In genomic region chr3:135713016-135713950, GRCm38 (mm10) we compare ENCODE assay signal across 9 mouse cellular contexts. TPM values are rescaled to one million over a fixed set of nuclear protein-coding genes. Genes with fewer than 3 reads are reported as not detected.
DNase-seq lines count a peak whose midpoint lies in the region; ATAC-seq and TF ChIP-seq lines count a peak whose summit lies in the region.
"Had no signal": no experiment of that assay in that cellular context is flagged by ENCODE, and none has a peak within 500 bp of the region (broad histone marks: within the 10 kb centered on the region; RNA-seq: fewer than 3 reads in every experiment).

No protein-coding gene starts in this region.

- H3K27me3 ChIP-seq in heart, postnatal 0 days (ENCODE audit: control insufficient read depth, insufficient read depth, low read length) = no peaks in the 10 kb centered on the region
- H3K27me3 ChIP-seq in midbrain, embryonic 14.5 days (ENCODE audit: control insufficient read depth, insufficient read depth, low read length) = no peaks in the 10 kb centered on the region
- H3K27me3 ChIP-seq in midbrain, embryonic 10.5 days (ENCODE audit: low read depth, poor library complexity, severe bottlenecking) = no peaks in the 10 kb centered on the region
- H3K27me3 ChIP-seq: forebrain, embryonic 12.5 days had no signal

- no peak for TF ChIP-seq EP300 in heart, postnatal 0 days (IDR thresholded peaks at IDR 0.05; ENCODE audit: low read depth)

- TF ChIP-seq CTCF in heart, postnatal 0 days (IDR thresholded peaks at IDR 0.05; ENCODE audit: low read depth) = peak; percentile 64

- H3K4me2 ChIP-seq in heart, postnatal 0 days (ENCODE audit: low read depth, low read length) = no peak overlapping the region
- H3K4me2 ChIP-seq in midbrain, embryonic 14.5 days (ENCODE audit: low read length) = no peak overlapping the region
- H3K4me2 ChIP-seq: forebrain, embryonic 12.5 days had no signal

- no peaks in the 10 kb centered on the region for H3K4me1 ChIP-seq in heart, postnatal 0 days (ENCODE audit: control insufficient read depth, insufficient read depth)
- H3K4me1 ChIP-seq in midbrain, embryonic 14.5 days (ENCODE audit: control insufficient read depth, insufficient read depth, low read length) = no peaks in the 10 kb centered on the region
- H3K4me1 ChIP-seq in midbrain, embryonic 10.5 days = no peaks in the 10 kb centered on the region
- H3K4me1 ChIP-seq: forebrain, embryonic 12.5 days had no signal

- no peak overlapping the region for H3K9ac ChIP-seq in heart, postnatal 0 days (replicated peaks; ENCODE audit: low read depth, low read length)
- H3K9ac ChIP-seq in midbrain, embryonic 14.5 days (replicated peaks; ENCODE audit: low read length) = no peak overlapping the region
- H3K9ac ChIP-seq: forebrain, embryonic 12.5 days had no signal

- H3K4me3 ChIP-seq in heart, postnatal 0 days (ENCODE audit: low read depth, low read length) = no peak overlapping the region
- H3K4me3 ChIP-seq in midbrain, embryonic 14.5 days (replicated peaks; ENCODE audit: low read depth, low read length) = no peak overlapping the region
- H3K4me3 ChIP-seq in midbrain, embryonic 10.5 days = no peak overlapping the region
- H3K4me3 ChIP-seq: forebrain, embryonic 12.5 days had no signal

- no peaks in the 10 kb centered on the region for H3K9me3 ChIP-seq in heart, postnatal 0 days (replicated peaks; ENCODE audit: control insufficient read depth, low read length)
- no peaks in the 10 kb centered on the region for H3K9me3 ChIP-seq in midbrain, embryonic 14.5 days (ENCODE audit: control insufficient read depth, low read length)
- H3K9me3 ChIP-seq in midbrain, embryonic 10.5 days (replicated peaks) = no peaks in the 10 kb centered on the region
- H3K9me3 ChIP-seq: forebrain, embryonic 12.5 days had no signal

- no peak overlapping the region for H3K27ac ChIP-seq in heart, postnatal 0 days (ENCODE audit: low read depth)
- no peak overlapping the region for H3K27ac ChIP-seq in midbrain, embryonic 14.5 days (replicated peaks; ENCODE audit: low read depth, low read length)
- no peak overlapping the region for H3K27ac ChIP-seq in midbrain, embryonic 10.5 days (replicated peaks)
- H3K27ac ChIP-seq: forebrain, embryonic 12.5 days had no signal

- peak; percentile 53 for DNase-seq in heart, postnatal 0 days (ENCODE audit: low spot score)
- no peak for DNase-seq in heart, adult 9 months (ENCODE audit: low spot score in 2 of 2)
- peak; percentile 80 for DNase-seq in midbrain, embryonic 14.5 days
- no peak for DNase-seq in midbrain, embryonic 10.5 days (ENCODE audit: low spot score)
- DNase-seq in T-cell, adult 2 months (ENCODE audit: low spot score) = peak; percentile 28
- DNase-seq in spleen, postnatal 4 days (ENCODE audit: low spot score in 2 of 2) = no peak

- WGBS in heart, postnatal 0 days = 18% methylated on average over 3 of the region's 4 CpGs
- 59% methylated on average over 4 of the region's 4 CpGs for WGBS in midbrain, embryonic 14.5 days
- WGBS in midbrain, embryonic 10.5 days = 64% methylated on average over 3 of the region's 4 CpGs

- no peaks in the 10 kb centered on the region for H3K36me3 ChIP-seq in heart, postnatal 0 days (replicated peaks; ENCODE audit: control insufficient read depth, insufficient read depth, low read length)
- no peaks in the 10 kb centered on the region for H3K36me3 ChIP-seq in midbrain, embryonic 14.5 days (ENCODE audit: control insufficient read depth, insufficient read depth, low read length)
- H3K36me3 ChIP-seq in midbrain, embryonic 10.5 days = no peaks in the 10 kb centered on the region
- H3K36me3 ChIP-seq: forebrain, embryonic 12.5 days had no signal

- ATAC-seq in heart, postnatal 0 days (ENCODE audit: insufficient read depth, low read depth) = no peak
- no peak for ATAC-seq in midbrain, embryonic 14.5 days (ENCODE audit: low FRiP score, low TSS enrichment)
- ATAC-seq in megakaryocyte-erythroid progenitor cell, adult 5-6 weeks (replicated peaks; ENCODE audit: low FRiP score, low TSS enrichment, poor library complexity, severe bottlenecking) = peak; percentile 40
- no peak for ATAC-seq in erythroid progenitor cell, adult 5-6 weeks (replicated peaks; ENCODE audit: low FRiP score, poor library complexity, severe bottlenecking)

RNA-seq across cellular contexts. Expression of gene Nfkb1, which starts 21.9 kb away (rescaled TPM):
- 51.7 and 61.7 TPM in 2 replicates for total RNA-seq in heart, postnatal 0 days (2014; rRNA removed; ENCODE audit: low replicate concordance)
- 11.9 and 12.5 TPM in 2 replicates for polyA plus RNA-seq in heart, postnatal 0 days (2015; fragmentation: Nextera tagmentation; extraction: Ambion mirVana)
- 7.6 and 8.7 TPM in 2 replicates for polyA plus RNA-seq in midbrain, embryonic 14.5 days (2014; fragmentation: Nextera tagmentation; extraction: Ambion mirVana)
- 9.0 and 10.6 TPM in 2 replicates for polyA plus RNA-seq in midbrain, embryonic 10.5 days (2016; fragmentation: Nextera tagmentation; extraction: Ambion mirVana)
- 59.1 and 69.6 TPM in 2 replicates for total RNA-seq in megakaryocyte-erythroid progenitor cell, adult 5-6 weeks (2014; fragmentation: Nextera tagmentation)
- 61.5 and 69.9 TPM in 2 replicates for total RNA-seq in megakaryocyte-erythroid progenitor cell, adult 5-6 weeks (2017)
- total RNA-seq in erythroid progenitor cell, adult 5-6 weeks (2015; ENCODE audit: low replicate concordance) = 6.5 and 21.4 TPM in 2 replicates
- 13.4 and 18.6 TPM in 2 replicates for total RNA-seq in erythroid progenitor cell, adult 5-6 weeks (2017; ENCODE audit: low replicate concordance)

Comparison
In these comparisons a context has a peak if more than half of its experiments do, and no peak if none do; other contexts are left out.
1. DNase-seq: peak in heart, postnatal 0 days (single experiment), midbrain, embryonic 14.5 days (single experiment) and T-cell, adult 2 months (single experiment); none in heart, adult 9 months (0 of 2), midbrain, embryonic 10.5 days (single experiment) and spleen, postnatal 4 days (0 of 2).